Mouse (Mus musculus) telencephalon, adult 2 months (tissue): Measurements from ENCODE around the gene Dusp13.

Experiments
- DNase-seq: peaks from one replicate; pipeline ENCODE4 v3.0.0-alpha.2; 2011; ENCODE audit warnings: low read depth, low spot score

The Dusp13 gene

DNA sequence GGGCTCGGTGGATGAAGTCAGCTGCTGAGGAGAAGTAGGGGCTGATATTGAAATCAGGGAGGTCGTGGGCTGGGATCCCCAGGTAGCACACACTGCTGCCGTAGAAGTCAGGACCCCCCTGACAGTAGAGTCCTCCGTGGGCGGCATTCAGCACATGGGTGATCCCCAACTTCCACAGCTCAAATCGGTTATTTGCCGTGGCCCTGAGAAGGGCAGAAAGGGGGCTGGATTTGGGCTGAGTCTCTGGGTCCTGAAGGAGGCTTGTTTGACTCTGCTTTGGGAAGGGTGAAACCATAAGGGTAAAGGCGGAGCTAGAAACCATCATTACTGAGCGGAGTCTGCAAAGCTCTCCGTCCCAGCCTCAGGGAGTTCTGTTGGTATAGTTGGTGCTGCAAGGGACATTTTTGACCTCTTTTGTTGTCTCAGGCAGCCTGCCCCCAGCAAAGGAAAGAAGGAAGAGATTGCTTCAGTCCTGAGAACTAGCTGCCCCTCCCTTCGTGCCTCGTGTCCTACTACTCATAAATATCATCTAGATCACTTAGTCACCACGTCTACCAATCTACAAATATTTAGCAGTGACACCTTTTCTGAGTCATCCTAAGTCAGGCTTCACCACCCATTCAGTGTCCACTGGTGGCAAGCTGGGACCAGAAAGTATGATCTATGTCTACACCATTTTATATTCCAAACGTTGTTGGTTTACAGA is 3.4 kb downstream of the Dusp13 start:
- no peak for DNase-seq

DNA sequence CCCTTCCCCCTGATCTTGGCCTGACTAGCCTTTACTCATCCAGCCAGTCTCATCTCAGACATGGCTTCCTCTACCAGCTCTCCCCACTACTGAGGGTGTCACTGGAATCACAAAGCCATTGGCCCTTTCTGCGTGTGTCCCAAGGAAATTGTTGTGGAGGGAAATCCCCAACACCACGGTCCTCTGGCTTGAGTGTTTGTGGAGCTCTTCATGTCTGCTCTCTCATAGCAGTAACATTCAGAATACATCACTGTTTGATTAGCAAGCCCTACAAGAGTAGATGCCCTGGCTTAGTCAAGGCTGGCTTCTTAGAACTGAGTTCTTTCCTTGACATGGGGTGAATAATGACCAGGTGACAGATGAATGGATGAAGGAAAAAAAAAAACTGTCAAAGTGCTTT is 4.1 kb downstream of the Dusp13 start:
- no peak for DNase-seq

DNA sequence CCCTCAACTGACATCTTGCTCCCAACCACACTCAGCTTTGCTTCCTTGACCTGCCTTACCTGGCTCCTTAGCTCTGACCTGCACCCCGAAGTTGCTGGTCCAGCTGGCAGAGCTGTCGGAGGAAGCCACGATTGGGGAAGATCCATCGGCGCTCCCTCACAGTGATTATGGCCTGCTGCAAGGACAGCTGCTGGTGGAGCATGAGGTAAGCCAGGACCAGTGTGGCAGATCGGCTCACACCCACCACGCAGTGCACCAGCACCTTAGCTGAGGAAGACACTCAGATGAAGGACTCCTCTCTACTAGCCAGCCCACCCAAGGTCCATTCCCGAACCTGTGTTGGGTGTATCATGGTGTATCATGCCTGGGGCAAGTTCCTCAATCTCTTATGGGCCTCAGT is 4.7 kb downstream of the Dusp13 start:
- DNase-seq, result no peak

DNA sequence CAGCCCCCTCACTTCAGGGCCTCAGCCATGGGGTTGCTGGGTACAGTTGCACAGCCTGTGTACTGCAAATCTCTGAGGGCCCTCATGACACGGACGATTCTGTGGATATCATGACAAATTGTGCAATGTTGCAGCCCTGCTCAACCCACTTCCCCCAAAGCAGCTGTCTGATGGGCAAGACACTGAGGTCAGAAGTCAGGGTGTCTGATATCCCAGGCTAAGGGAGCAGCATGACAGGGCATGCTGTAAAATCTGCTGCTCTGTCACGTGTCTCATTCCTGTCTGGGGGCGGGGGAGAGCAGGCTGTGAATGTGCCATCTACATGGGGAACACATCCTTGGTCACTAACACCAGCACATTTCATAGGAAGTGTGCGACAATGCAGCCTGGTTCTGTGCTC is 5.8 kb downstream of the Dusp13 start:
- DNase-seq, result no peak

DNA sequence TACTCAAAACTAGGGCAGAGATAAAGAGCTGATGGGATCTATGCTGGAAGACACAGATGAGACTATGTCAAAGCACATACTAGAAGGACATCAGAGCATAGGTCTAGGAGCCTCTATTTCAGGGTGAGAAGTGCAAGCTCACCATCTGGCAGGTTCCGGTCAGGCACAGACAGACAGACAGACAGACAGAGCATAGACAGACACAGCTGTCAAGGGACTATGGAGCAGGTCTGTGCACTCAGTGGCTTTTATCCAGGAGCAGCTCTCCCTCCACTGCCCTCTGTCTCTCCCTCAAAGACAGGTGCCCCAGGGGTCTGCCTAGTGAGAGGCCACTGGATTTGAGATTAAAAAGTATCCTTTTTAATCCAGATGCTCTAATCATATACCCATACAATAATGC is 6.8 kb downstream of the Dusp13 start:
- DNase-seq, result no peak

DNA sequence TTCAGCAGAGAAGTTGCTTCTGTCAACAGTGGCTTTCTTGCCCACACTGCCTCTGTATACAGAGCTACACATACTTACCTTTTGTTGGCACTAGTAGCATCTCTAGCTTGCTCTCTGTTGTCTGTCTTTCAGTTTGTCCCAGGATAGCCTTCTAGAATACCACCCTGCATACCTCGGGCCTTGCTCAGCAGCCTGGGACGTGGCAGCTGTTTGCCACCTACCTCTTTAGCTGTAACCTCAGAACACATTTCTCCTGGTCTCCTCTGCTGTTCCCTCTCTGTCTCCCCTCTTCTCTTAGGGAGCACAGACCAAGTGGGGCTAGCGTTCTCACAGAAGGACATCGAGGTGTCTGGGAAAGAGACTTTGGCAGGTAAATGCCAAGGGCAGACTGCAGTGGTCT is 8.5 kb downstream of the Dusp13 start:
- DNase-seq, result no peak

DNA sequence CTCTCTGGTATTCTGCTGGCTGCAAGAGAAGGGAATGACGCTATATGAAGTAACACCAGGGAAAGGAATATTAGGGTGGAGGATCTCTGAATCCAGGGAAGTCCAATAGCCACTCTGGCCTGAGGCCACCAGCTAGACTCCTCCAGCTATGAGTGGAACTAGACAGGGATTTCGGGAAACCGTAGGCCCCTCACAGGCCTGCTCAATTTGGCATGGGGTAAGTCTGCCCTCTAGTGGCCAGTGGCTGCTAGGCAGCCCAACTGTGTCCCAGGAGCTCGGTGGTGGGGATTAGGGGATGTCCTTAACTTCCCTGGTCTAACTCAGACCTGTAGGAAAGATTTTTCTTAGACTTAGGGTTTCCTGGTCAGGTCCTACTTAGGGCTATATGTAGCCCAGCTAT is 9.2 kb downstream of the Dusp13 start:
- no peak for DNase-seq

DNA sequence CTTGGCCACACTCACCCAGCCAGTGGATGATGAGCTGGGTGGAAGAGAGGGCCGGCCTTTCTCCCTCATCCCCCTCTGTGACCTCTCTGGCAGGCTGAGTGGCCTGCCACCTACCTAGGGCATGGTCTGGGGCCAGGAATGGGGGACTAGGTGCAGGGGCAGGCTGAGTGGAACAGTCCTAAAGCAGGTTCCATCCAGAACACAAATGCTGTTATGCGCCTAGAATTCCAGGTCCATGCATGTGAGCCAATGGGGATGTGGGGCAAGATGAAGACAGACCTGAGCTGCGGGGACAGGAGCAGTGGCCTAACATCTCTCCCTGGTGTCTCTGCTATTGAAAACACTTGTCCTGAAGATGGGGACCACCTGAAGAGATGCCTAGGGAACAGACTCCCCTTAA is 9.7 kb downstream of the Dusp13 start:
- DNase-seq, result no peak

DNA sequence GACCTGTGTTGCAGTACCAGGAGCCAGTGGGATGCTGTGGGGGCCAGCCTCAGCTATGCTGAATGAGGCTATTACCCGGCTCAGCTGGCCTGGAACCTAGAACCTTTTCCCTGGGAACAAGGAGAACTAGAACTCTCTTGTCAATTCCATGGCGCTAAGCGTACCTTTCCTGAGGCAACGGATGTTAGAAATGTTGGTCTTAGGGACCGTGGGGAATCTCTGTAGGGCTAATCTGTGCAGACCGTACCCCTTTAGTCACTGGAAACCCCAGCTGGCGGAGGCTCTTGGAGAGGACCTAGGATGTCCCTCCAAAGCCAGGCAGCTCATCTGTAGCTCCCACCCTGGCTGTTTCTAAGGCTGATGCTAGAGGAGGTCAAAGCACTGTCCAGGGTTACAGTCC is 10.6 kb downstream of the Dusp13 start:
- DNase-seq, result no peak

DNA sequence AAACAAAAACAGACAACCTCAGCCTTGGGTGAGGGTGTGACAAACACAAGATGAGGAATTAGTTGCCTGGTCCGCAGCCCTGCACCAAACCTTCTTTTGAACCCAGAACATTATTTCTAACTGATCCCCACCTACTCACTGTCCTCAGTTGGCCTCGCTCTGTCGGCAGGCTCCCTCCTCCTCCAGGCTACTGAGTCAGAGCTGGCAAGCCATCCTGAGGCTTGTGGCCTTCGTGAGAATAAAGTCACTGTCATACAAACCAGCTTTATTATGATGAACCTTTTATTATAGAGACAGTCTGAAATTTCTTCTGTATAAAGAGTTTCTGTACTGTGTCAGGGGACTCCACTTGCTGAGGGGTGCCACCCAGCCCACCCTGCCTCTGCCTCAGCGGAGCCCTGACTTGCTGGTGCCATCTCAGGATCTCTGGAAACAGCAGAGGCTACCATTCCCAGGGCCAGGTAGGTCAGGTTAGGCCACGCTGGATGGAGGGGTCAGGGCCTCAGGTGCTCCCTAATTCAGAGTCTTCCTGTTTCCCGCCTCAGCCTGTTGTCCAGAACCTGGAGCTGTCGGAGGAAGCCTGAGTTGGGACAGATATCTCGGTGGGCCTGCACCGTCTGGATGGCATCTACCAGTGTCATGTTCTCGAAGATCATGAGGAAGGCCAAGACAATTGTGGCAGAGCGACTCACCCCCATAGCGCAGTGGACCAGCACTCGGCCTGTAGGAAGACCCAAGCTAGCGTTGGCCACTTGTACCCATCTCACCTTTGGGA is 17.7 kb downstream of the Dusp13 start:
- DNase-seq, result no peak

DNA sequence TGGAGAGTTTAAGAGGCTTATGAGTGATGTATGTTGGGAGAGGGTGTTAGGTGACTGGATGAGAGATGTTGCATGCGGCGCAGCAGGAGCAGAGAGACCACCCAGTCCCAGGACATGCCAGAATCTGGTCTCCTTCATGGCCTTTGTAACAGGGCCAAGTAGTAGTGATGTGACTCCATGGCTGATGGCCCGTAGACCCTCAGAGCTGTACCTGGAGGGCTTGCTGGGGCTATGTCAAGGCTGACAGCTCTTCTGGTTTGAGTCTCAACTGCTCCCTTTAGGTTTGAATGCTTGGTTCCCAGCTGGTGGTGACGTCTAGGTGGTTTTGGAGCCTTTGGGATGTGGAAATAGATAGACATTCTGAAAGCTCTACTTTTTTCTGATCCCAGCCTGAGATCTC is 21.0 kb downstream of the Dusp13 start:
- DNase-seq, result no peak

DNA sequence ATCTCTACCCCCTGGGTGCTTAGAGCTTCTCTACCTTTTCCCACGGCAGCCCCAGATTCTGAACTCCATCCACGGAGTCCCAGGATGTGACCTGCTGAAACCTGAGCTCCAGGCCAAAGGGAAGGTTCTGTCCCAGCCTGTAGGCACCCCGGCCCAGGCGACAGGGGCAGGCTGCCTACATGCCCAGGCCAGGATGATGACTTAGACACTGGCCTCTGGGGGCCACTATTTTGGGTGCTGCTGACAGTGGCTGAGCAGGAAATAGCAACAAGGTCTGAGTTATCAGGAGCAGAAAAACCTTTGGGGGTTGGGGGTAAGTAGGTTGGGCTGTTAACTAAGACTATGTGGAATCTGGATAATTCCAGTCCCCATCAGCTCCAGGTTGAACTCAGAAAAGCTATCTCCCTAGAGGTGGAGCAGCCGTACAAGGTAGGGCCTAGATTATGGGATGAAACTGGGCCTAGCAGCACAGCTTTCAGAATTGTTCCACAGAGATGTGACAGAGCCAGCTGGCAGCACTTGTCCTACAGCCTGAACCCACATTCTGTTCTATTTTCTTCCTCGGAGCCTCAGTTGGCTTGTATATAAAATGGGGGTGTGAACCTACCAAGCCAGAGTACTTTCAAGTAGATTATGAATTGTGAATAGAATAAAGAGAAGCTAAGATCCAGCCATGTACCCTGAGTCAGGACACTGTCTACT is 21.8 kb downstream of the Dusp13 start:
- peak; percentile 82 for DNase-seq

DNA sequence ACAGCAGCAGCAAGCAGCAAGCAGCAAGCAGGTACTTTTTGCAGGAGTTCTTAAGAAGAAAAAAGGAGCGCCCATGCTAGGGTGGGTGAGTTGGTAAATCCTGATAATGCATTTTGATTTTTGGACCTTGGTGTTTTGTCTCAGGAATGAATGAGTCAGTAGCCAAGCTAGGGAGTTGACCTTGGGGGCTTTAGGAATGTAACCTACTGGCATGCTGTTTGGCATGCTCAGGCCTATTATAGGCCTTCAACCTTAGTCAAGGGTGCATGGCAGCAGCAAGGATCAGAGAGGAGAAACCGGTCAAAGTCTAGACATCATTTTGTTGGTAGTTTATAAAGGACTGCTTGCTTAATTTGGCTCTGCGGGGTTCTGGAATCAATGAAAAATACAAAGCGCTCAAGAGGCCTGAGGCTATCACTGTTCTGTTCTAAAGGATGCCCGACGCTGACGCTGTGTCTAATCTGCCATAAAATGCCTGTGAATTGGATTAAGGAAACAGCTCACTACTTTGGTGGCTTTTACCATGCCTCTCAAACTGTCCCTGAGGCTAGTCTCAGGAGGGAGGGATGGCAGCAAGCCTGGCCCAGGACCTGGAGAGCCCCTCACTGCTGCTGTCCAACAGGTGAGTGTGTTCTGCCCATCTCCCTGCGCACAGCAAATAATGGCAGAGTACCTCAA is 28.8 kb downstream of the Dusp13 start:
- no peak for DNase-seq

DNA sequence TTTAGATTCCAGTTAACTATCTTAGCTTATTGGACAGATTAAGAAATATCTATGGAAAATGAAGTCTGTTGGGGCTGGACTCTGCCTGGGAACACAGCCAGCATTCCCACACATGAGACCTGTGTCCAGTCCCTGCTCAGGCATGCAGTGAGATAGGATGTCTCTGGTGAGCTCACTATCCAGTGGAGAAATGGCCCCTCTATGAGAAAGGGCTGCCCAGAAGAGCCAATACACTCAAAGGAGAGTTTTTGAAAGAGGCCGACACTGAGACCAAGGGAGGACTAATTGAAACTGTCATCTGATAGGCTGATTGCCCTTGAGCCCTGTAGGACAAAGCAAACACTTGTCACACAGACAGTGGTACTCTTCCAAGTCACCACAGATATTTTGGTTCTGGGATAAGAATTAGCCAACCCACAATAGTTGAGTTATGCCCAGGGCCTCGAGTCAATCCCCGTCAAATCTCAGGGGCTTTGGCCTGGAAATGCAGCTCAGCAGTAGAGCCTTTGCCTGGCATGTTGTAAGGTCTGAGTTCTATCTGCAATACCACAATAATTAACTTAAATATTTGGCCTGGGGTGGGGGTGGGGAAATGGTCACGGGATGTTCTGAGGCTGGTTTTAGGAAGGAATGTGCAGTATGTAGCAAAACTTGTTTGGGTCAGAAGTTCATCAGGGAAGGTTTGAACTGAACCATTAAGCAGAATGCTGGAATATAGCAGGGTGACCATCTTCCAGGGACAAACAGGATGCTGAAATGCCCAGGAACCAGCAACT is 30.4 kb downstream of the Dusp13 start:
- no peak for DNase-seq

DNA sequence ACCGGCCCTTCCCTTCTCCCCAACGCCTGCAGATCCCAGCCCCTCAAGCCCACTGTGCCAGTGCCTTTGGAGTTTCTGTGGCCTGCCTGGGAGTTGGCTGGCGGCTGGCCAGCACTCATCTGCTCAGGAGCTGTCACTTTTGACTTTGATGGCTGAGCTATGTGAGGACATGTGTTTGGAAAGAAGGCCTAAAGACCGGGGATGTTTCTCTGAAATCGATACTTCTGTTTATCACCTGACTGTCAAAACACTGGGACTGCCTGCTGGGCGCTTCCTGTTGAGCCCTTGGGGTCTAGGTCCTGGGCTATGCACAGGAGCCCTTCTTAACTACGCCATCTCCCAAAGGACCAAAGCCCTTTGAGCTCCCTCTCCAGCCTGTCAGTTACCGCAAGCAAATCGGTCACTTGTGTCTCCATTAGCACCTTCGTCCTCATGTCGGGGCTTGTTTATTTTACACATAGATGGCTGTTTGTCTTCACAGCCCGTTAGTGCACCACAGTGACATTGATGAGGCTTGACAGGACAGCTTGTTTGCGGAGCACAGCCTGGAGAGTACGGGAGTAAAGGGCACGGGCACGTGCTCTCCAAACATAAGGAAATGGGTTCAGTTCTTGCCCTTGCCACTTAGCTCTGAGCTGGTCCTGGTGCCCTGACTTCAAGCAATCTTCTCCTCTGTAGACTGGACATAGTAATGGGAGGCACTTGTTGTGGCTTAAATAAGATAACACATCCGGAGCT is 31.2 kb downstream of the Dusp13 start:
- DNase-seq, result no peak

DNA sequence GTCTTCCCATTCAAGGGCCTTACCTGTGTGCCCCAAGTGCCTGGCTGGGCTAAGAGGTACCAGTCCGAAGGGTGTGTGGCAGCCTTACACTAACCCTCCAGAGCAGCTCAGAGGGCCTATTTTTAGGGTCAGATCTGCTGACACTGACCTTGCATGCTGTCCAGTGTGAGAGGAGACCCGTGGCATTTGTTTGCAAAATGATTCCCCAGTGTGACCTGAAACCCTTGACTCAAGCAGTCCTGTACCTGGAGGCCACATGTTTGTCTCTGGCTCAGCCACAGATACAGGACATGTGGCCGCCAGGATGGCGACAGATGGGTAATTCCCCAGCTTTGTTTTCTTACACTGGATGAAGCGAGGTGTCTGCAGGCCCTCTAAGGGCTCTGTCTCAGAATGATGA is 36.5 kb downstream of the Dusp13 start, which contains the start of gene Dupd1:
Gene Dupd1, minus strand, starts transcription at position 91 of the 400 bp plus-strand sequence.
- DNase-seq, result no peak

DNA sequence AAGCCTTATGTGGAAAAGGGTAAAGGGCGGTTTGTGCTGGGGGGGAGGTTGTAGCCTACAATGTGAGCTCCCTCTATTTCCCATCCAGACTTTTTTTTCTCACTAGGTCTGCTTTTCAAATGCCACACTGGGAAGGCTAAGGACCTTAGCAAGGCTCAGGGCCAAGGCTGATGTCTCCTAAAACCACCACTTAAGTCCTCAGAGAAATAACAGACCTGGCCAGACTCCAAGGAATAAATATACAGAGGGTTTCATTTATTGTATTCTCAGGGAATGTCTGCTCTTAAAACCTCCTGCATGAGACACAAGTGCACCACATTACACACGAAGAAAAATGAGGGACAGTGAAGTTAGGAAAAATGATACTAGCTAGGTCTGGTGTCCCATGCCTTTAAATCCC is 39.8 kb downstream of the Dusp13 start:
- DNase-seq, result no peak

DNA sequence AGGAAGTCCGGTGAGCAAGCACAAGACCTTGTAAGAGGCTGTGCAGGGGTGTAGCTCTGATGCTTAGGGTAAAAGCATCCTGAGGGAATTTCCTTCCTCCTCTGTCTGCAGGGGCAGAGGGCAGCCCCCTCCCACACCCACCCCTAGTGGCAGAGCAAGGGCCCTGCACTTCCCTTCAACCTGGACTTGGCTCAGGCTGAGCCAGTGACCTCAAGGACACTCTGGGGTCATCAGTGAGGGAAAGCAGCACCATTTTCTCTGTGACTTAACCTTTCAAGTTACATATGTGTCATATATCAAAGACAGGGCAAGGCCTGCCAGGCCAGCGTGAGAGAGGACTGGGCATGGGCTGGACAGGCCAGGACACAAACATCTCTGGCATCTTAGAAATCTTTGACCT is 41.4 kb downstream of the Dusp13 start:
- no peak for DNase-seq

DNA sequence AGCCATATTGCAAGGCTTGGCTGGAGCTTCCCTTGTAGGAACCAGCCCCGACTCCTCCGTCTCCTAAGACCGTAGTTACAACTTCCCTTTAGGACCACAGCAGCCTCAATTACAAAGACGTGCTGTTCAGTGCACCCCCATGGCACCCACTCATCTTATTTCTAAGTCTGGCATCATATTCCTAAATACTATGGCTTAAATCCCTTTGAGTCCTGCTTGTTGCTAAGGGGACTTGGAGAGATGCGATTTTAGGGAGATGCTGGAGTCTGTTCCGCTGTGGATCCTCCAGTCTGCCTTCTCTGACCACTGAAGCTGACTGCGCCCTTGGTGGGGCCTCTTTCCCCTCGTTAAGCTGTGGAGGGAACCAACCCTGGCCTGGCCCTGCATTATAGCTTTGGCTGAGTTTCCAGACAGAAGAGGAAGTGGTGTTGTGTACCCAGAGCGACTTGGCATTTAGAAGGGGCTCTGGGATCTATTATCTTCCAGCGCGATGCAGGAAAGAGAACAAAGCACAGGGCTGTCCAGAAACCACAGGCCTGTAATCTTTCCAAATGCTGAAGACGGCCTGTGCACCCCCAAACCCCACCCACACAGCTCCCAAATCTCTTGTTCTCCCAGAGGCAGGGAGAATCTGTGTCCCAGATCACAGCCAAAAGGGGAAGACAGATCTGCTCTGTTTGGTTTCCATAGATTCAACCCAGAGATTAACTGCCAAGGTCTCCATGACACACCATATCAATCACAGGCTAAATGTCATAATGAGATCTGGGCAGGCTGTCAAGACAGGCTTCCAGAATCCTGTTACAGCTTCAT is 44.0 kb downstream of the Dusp13 start:
- DNase-seq, result no peak

DNA sequence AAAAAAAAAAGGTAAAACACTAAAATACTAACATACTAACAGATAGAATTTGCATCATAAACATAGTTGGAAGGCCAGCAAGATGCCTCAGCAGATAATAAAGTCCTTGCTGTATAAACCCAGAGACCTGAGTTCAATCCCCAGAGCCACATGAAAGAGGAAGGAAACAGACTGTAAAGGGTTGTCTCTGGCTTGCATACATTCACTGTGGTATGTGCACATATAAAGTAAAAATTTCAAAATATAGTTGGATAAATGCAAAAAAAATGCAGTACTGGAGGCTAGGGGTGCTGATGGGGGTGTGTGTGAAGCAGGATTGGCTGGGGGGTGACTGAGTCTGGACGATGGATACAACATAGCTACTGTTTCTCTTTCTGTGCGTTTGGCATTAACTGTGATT is 45.5 kb downstream of the Dusp13 start:
- no peak for DNase-seq
